In genomic region chr6:100883233-100883632, GRCm38 (mm10) we compare ENCODE assay signal across 9 mouse cellular contexts. TPM values are rescaled to one million over a fixed set of nuclear protein-coding genes. Genes with fewer than 3 reads are reported as not detected.
DNase-seq lines count a peak whose midpoint lies in the region; ATAC-seq and TF ChIP-seq lines count a peak whose summit lies in the region.
"Had no signal": no experiment of that assay in that cellular context is flagged by ENCODE, and none has a peak within 500 bp of the region (broad histone marks: within the 10 kb centered on the region; RNA-seq: fewer than 3 reads in every experiment).

No protein-coding gene starts in this region.

- no peaks in the 10 kb centered on the region for H3K9me3 ChIP-seq in hindbrain, postnatal 0 days (ENCODE audit: low read length)
- no peaks in the 10 kb centered on the region for H3K9me3 ChIP-seq in hindbrain, embryonic 14.5 days (ENCODE audit: control insufficient read depth, low read length)
- no peaks in the 10 kb centered on the region for H3K9me3 ChIP-seq in CH12.LX (replicated peaks; ENCODE audit: low read length)
- H3K9me3 ChIP-seq: limb, embryonic 13.5 days had no signal

- H3K4me2 ChIP-seq in hindbrain, postnatal 0 days (ENCODE audit: low read depth, low read length), result no peak overlapping the region
- no peak overlapping the region for H3K4me2 ChIP-seq in hindbrain, embryonic 14.5 days (replicated peaks)
- no peak overlapping the region for H3K4me2 ChIP-seq in CH12.LX (ENCODE audit: insufficient read depth, low read depth, poor library complexity, severe bottlenecking)

- DNase-seq in hindbrain, postnatal 0 days (ENCODE audit: low spot score), result peak; percentile 41
- no peak for DNase-seq in hindbrain, embryonic 14.5 days (ENCODE audit: low spot score)
- DNase-seq in CH12.LX (ENCODE audit: extremely low read depth), result peak; percentile 45
- DNase-seq in WW6 (ENCODE audit: low read depth, low spot score), result peak; percentile 29
- DNase-seq in induced T-regulatory cell, adult 2 months (ENCODE audit: low read depth), result peak; percentile 66
- peak; percentile 54 for DNase-seq in mesoderm, embryonic 11.5 days (ENCODE audit: low read depth, low spot score)
- DNase-seq in ovary, adult 18-20 months (ENCODE audit: low spot score), result no peak
- no peak for DNase-seq in gastrocnemius, postnatal 36 days

- peak; percentile 64 for TF ChIP-seq CTCF in hindbrain, postnatal 0 days (IDR thresholded peaks at IDR 0.05; ENCODE audit: low read depth)
- peak; percentile 49 to 59 for TF ChIP-seq CTCF in CH12.LX (conservative IDR thresholded peaks at IDR 0.05 in 1 of 2, IDR thresholded peaks at IDR 0.05 in 1 of 2; ENCODE audit: low read depth in 2 of 2, low read length in 2 of 2)

- TF ChIP-seq POLR2A in CH12.LX (IDR thresholded peaks at IDR 0.05; ENCODE audit: low read depth, low read length), result no peak

- WGBS in hindbrain, postnatal 0 days, result 63% methylated on average over 13 of the region's 13 CpGs
- WGBS in hindbrain, embryonic 14.5 days, result 59% methylated on average over 13 of the region's 13 CpGs

- H3K27me3 ChIP-seq in hindbrain, postnatal 0 days (ENCODE audit: insufficient read depth, low read length), result no peaks in the 10 kb centered on the region
- H3K27me3 ChIP-seq in hindbrain, embryonic 14.5 days (ENCODE audit: control insufficient read depth, insufficient read depth, low read length), result no peaks in the 10 kb centered on the region
- H3K27me3 ChIP-seq in CH12.LX (replicated peaks), result peaks cover 10% of the 10 kb centered on the region

- dilution Hi-C loops in CH12.LX (cut with MboI; ENCODE audit: extremely low pct_ligation_motif_present, extremely low pct_unique_long_range_greater_than_20kb, low sequenced_read_pairs), result no loop called here

- no peaks in the 10 kb centered on the region for H3K79me2 ChIP-seq in CH12.LX (replicated peaks; ENCODE audit: control insufficient read depth, extremely low read depth, insufficient read depth, poor library complexity, severe bottlenecking)

- no peak for ATAC-seq in hindbrain, postnatal 0 days
- ATAC-seq in hindbrain, embryonic 14.5 days (ENCODE audit: low FRiP score), result no peak

- no peak for TF ChIP-seq EP300 in CH12.LX (IDR thresholded peaks at IDR 0.05; ENCODE audit: low read length)

- in situ Hi-C loops in CH12.LX (cut with MboI; ENCODE audit: low pct_ligation_motif_present, low pct_unique_long_range_greater_than_20kb, low sequenced_read_pairs), result loop anchor here (10.0 kb wide), 1 partner anchor 322 kb away; no protein-coding TSS in a partner anchor

- no peak overlapping the region for H3K9ac ChIP-seq in hindbrain, postnatal 0 days (replicated peaks; ENCODE audit: low read length)
- no peak overlapping the region for H3K9ac ChIP-seq in hindbrain, embryonic 14.5 days
- H3K9ac ChIP-seq in CH12.LX (ENCODE audit: insufficient read depth, low read depth), result no peak overlapping the region
- H3K9ac ChIP-seq: limb, embryonic 13.5 days had no signal

- no peak overlapping the region for H3K4me3 ChIP-seq in hindbrain, postnatal 0 days (ENCODE audit: low read length)
- H3K4me3 ChIP-seq in hindbrain, embryonic 14.5 days (replicated peaks; ENCODE audit: low read length), result no peak overlapping the region
- H3K4me3 ChIP-seq in CH12.LX (replicated peaks in 1 of 3; ENCODE audit: low read depth in 2 of 3, low read length in 2 of 3, poor library complexity in 1 of 3), result no peak overlapping the region
- H3K4me3 ChIP-seq: limb, embryonic 13.5 days had no signal

- no peaks in the 10 kb centered on the region for H3K4me1 ChIP-seq in hindbrain, postnatal 0 days (ENCODE audit: insufficient read depth, low read length)
- no peaks in the 10 kb centered on the region for H3K4me1 ChIP-seq in hindbrain, embryonic 14.5 days (replicated peaks; ENCODE audit: control insufficient read depth, insufficient read depth, low read length)
- peaks cover 8 to 33% of the 10 kb centered on the region in 2 experiments for H3K4me1 ChIP-seq in CH12.LX (ENCODE audit: control insufficient read depth in 1 of 2, insufficient read depth in 2 of 2)

- intact Hi-C loops in gastrocnemius, postnatal 36 days (cut with DNase I), result loop anchor here (5.0 kb wide), 3 partner anchors 314 to 734 kb away; no protein-coding TSS in a partner anchor

- H3K27ac ChIP-seq in hindbrain, postnatal 0 days, result no peak overlapping the region
- no peak overlapping the region for H3K27ac ChIP-seq in hindbrain, embryonic 14.5 days
- H3K27ac ChIP-seq in CH12.LX (ENCODE audit: insufficient read depth, low read depth), result no peak overlapping the region
- H3K27ac ChIP-seq: limb, embryonic 13.5 days had no signal

- TF ChIP-seq RAD21 in CH12.LX (IDR thresholded peaks at IDR 0.05; ENCODE audit: low read depth, low read length), result peak; percentile 43

- no peaks in the 10 kb centered on the region for H3K36me3 ChIP-seq in hindbrain, postnatal 0 days (ENCODE audit: insufficient read depth, low read length)
- no peaks in the 10 kb centered on the region for H3K36me3 ChIP-seq in hindbrain, embryonic 14.5 days (replicated peaks; ENCODE audit: control insufficient read depth, insufficient read depth)
- H3K36me3 ChIP-seq in CH12.LX (replicated peaks in 1 of 2; ENCODE audit: control insufficient read depth in 1 of 2, insufficient read depth in 1 of 2, low read length in 1 of 2), result no peaks in the 10 kb centered on the region
- H3K36me3 ChIP-seq: limb, embryonic 13.5 days had no signal

TF ChIP-seq in CH12.LX, 34 proteins besides CTCF, POLR2A, EP300 and RAD21:
- TF ChIP-seq RCOR1 (conservative IDR thresholded peaks at IDR 0.05; ENCODE audit: low read depth, low read length), result no peak
- no peak for TF ChIP-seq UBTF (IDR thresholded peaks at IDR 0.05; ENCODE audit: low read depth, low read length)
- TF ChIP-seq IRF4 (IDR thresholded peaks at IDR 0.05; ENCODE audit: low read depth, low read length), result no peak
- no peak for TF ChIP-seq TBP (conservative IDR thresholded peaks at IDR 0.05; ENCODE audit: low read depth, low read length)

RNA-seq across cellular contexts. Expression of gene Ppp4r2, which starts 49.8 kb away (rescaled TPM):
- total RNA-seq in hindbrain, postnatal 0 days (2014; rRNA removed), result 23.9 and 24.5 TPM in 2 replicates
- 9.5 and 10.9 TPM in 2 replicates for polyA plus RNA-seq in hindbrain, postnatal 0 days (2015; fragmentation: Nextera tagmentation; extraction: Ambion mirVana)
- 26.6 and 27.0 TPM in 2 replicates for polyA plus RNA-seq in hindbrain, embryonic 14.5 days (2014; fragmentation: Nextera tagmentation; extraction: Ambion mirVana)
- total RNA-seq in CH12.LX (2012; rRNA removed) (53.3 and 60.1 TPM in 2 replicates), CH12.LX (2014; rRNA removed) (134 and 144 TPM in 2 replicates)
- 112 and 115 TPM in 2 replicates for polyA plus RNA-seq in CH12.LX (2012; ENCODE audit: insufficient read length, low read depth)
- total RNA-seq in gastrocnemius, postnatal 36 days (2021), result 10 to 100 TPM; 48.2 to 51.3 TPM

Comparison
In these comparisons a context has a peak if more than half of its experiments do, and no peak if none do; other contexts are left out.
1. DNase-seq: peak in hindbrain, postnatal 0 days (single experiment), CH12.LX (single experiment), WW6 (single experiment), induced T-regulatory cell, adult 2 months (single experiment) and mesoderm, embryonic 11.5 days (single experiment); none in hindbrain, embryonic 14.5 days (single experiment), ovary, adult 18-20 months (single experiment) and gastrocnemius, postnatal 36 days (0 of 2).